Mouse (Mus musculus): ENCODE measurements around the gene St8sia4.

GRCm38 (mm10) chr1:95582264-95582663 lies 85.1 kb downstream of the St8sia4 start:
- no peak for TF ChIP-seq POLR2A (IDR thresholded peaks at IDR 0.05; ENCODE audit: extremely low read depth, insufficient read depth, low read length)
- no peak for TF ChIP-seq CTCF (IDR thresholded peaks at IDR 0.05; ENCODE audit: low read depth, low read length)
